Mouse (Mus musculus): Measurements from ENCODE around the gene Slc24a4.

DNA sequence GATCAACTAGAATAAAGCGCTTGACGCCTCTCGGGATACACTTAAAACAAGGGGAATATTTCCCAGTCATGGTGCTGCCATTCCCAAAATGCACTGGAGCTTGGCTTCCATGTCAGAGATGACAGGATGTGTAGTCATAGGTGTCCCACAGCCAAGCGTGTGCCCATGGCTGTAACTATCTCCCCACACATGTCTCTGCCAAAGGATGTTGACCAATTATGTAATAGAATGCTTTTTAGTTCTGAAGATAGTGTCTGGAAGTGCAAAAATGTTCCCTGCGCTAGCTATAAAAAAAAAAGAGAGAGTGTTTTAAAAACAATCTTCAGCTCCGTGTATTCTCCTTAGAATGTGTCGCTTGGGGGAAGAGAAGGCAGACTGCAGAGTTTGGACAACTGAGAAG, 36.1 kb downstream of the Slc24a4 start:
- TF ChIP-seq POLR2A (IDR thresholded peaks at IDR 0.05; ENCODE audit: borderline replicate concordance, low read depth, low read length) (no peak), CTCF (IDR thresholded peaks at IDR 0.05; ENCODE audit: low read depth, low read length) (no peak)
